ENCODE assay signal across 13 mouse cellular contexts in the genomic region with DNA sequence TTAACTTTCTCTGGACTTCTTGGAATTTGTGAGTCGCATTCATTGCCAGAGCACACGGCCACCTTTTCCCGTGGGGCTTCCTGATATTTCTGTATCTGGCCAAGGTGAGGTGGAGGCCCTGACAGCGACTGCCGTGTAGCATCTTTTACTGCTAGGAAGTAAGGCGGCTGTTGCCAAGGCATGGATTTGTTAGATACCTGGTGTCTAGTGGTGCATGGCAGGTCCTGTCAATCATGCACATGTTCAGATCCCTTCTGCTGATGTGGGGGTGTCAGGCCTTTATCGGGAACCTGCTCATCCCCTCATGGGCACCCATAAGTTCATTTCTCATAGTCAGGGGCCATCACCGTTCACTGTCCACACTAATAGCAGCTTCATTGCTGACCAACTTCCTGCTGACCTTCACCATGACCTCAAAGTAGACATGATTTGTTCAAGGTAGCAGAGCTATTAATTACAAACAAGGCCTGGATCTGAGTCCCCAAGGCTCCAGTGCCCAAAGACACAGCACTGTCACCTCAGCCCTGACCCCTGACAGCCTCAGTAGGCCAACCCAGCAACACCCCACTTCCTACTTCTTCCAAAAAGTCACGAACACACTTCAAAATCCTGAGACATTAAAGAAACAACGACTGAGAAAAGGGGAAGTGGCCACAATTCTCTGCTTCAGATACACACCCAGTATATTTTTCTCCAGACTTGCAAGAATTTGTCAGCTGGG.
A peak's percentile ranks its signal among the peaks of the same experiment; 100 is the strongest.
DNase-seq lines count a peak whose midpoint lies in the region; ATAC-seq and TF ChIP-seq lines count a peak whose summit lies in the region.
"Had no signal": no experiment of that assay in that cellular context is flagged by ENCODE, and none has a peak within 500 bp of the region (broad histone marks: within the 10 kb centered on the region; RNA-seq: fewer than 3 reads in every experiment).

No protein-coding gene starts in this region.

- 91% methylated on average over 10 of the region's 10 CpGs for WGBS in midbrain, embryonic 11.5 days
- WGBS in midbrain, embryonic 10.5 days = 88% methylated on average over 10 of the region's 10 CpGs
- 64% methylated on average over 10 of the region's 10 CpGs for WGBS in bone marrow, adult 2 months
- WGBS in heart, embryonic 10.5 days = 83% methylated on average over 10 of the region's 10 CpGs
- 83% methylated on average over 10 of the region's 10 CpGs for WGBS in heart, embryonic 11.5 days (ENCODE audit: insufficient replicate concordance)

- no peaks in the 10 kb centered on the region for H3K36me3 ChIP-seq in midbrain, embryonic 11.5 days (ENCODE audit: control insufficient read depth, insufficient read depth, low read length)
- no peaks in the 10 kb centered on the region for H3K36me3 ChIP-seq in midbrain, embryonic 10.5 days
- H3K36me3 ChIP-seq in heart, embryonic 10.5 days = no peaks in the 10 kb centered on the region
- no peaks in the 10 kb centered on the region for H3K36me3 ChIP-seq in heart, embryonic 11.5 days (ENCODE audit: control insufficient read depth, insufficient read depth, low read length)
- H3K36me3 ChIP-seq: embryonic facial prominence, embryonic 15.5 days; hindbrain, embryonic 13.5 days had no signal

- TF ChIP-seq POLR2A in bone marrow, adult 2 months (IDR thresholded peaks at IDR 0.05; ENCODE audit: borderline replicate concordance, control insufficient read depth, low read depth, low read length) = no peak

- no peak for ATAC-seq in midbrain, embryonic 11.5 days (ENCODE audit: low FRiP score)
- no peak for ATAC-seq in heart, embryonic 11.5 days (replicated peaks; ENCODE audit: insufficient number of reproducible peaks, low FRiP score, low TSS enrichment)
- ATAC-seq: forebrain, postnatal 0 days had no signal

- no peaks in the 10 kb centered on the region for H3K9me3 ChIP-seq in midbrain, embryonic 11.5 days (ENCODE audit: control insufficient read depth, low read length)
- no peaks in the 10 kb centered on the region for H3K9me3 ChIP-seq in midbrain, embryonic 10.5 days (replicated peaks)
- H3K9me3 ChIP-seq in heart, embryonic 10.5 days = no peaks in the 10 kb centered on the region
- no peaks in the 10 kb centered on the region for H3K9me3 ChIP-seq in heart, embryonic 11.5 days (replicated peaks; ENCODE audit: control insufficient read depth, low read length)
- H3K9me3 ChIP-seq: embryonic facial prominence, embryonic 15.5 days; hindbrain, embryonic 13.5 days had no signal

- H3K4me1 ChIP-seq in midbrain, embryonic 11.5 days (ENCODE audit: control insufficient read depth, insufficient read depth, low read length) = no peaks in the 10 kb centered on the region
- H3K4me1 ChIP-seq in midbrain, embryonic 10.5 days = no peaks in the 10 kb centered on the region; the same call in 1 of the 2 replicates
- H3K4me1 ChIP-seq in bone marrow, adult 2 months (ENCODE audit: control insufficient read depth, insufficient read depth, low read length) = peaks cover 9% of the 10 kb centered on the region
- peaks cover 8% of the 10 kb centered on the region; the same call in 1 of the 2 replicates for H3K4me1 ChIP-seq in heart, embryonic 10.5 days
- H3K4me1 ChIP-seq in heart, embryonic 11.5 days (ENCODE audit: control insufficient read depth, insufficient read depth, low read length) = no peaks in the 10 kb centered on the region

- H3K4me2 ChIP-seq in midbrain, embryonic 11.5 days = no peak overlapping the region
- no peak overlapping the region for H3K4me2 ChIP-seq in heart, embryonic 11.5 days
- H3K4me2 ChIP-seq: embryonic facial prominence, embryonic 15.5 days; hindbrain, embryonic 13.5 days; lung, embryonic 14.5 days had no signal

- H3K9ac ChIP-seq in midbrain, embryonic 11.5 days (ENCODE audit: low read length) = no peak overlapping the region
- H3K9ac ChIP-seq in heart, embryonic 11.5 days (ENCODE audit: low read depth, low read length) = no peak overlapping the region
- H3K9ac ChIP-seq: embryonic facial prominence, embryonic 15.5 days; forebrain, postnatal 0 days; hindbrain, embryonic 13.5 days; lung, embryonic 14.5 days had no signal

- H3K27me3 ChIP-seq in midbrain, embryonic 11.5 days (ENCODE audit: control insufficient read depth, insufficient read depth, low read length) = no peaks in the 10 kb centered on the region
- H3K27me3 ChIP-seq in midbrain, embryonic 10.5 days (ENCODE audit: low read depth, poor library complexity, severe bottlenecking) = no peaks in the 10 kb centered on the region
- no peaks in the 10 kb centered on the region for H3K27me3 ChIP-seq in heart, embryonic 10.5 days (ENCODE audit: insufficient read depth, poor library complexity, severe bottlenecking)
- no peaks in the 10 kb centered on the region for H3K27me3 ChIP-seq in heart, embryonic 11.5 days (ENCODE audit: control insufficient read depth, insufficient read depth, low read length)
- H3K27me3 ChIP-seq: embryonic facial prominence, embryonic 15.5 days; hindbrain, embryonic 13.5 days had no signal

- peak; percentile 59 for DNase-seq in midbrain, embryonic 11.5 days (ENCODE audit: low spot score, missing footprints)
- no peak for DNase-seq in midbrain, embryonic 10.5 days (ENCODE audit: low spot score)
- peak; percentile 34 for DNase-seq in kidney, postnatal 10 days
- DNase-seq in skeletal muscle tissue, adult 2 months (ENCODE audit: low read depth, low spot score) = peak; percentile 28
- DNase-seq in cerebellum, postnatal 14 days = no peak
- DNase-seq in heart, embryonic 10.5 days (ENCODE audit: low spot score) = no peak
- DNase-seq: cerebellum, adult 9-11 months; forebrain, postnatal 0 days; lung, embryonic 14.5 days had no signal

- no peak overlapping the region for H3K4me3 ChIP-seq in midbrain, embryonic 11.5 days (ENCODE audit: low read depth, low read length)
- no peak overlapping the region for H3K4me3 ChIP-seq in midbrain, embryonic 10.5 days
- no peak overlapping the region for H3K4me3 ChIP-seq in bone marrow, adult 2 months (replicated peaks; ENCODE audit: control insufficient read depth, low read depth, low read length)
- H3K4me3 ChIP-seq in heart, embryonic 10.5 days = no peak overlapping the region
- no peak overlapping the region for H3K4me3 ChIP-seq in heart, embryonic 11.5 days (ENCODE audit: low read depth, low read length)
- H3K4me3 ChIP-seq: embryonic facial prominence, embryonic 15.5 days; hindbrain, embryonic 13.5 days had no signal

- TF ChIP-seq CTCF in bone marrow, adult 2 months (IDR thresholded peaks at IDR 0.05; ENCODE audit: control insufficient read depth, insufficient read depth, low read length) = no peak

- no peak overlapping the region for H3K27ac ChIP-seq in midbrain, embryonic 11.5 days (ENCODE audit: low read depth, low read length)
- H3K27ac ChIP-seq in midbrain, embryonic 10.5 days (replicated peaks) = no peak overlapping the region
- H3K27ac ChIP-seq in bone marrow, adult 2 months (ENCODE audit: control insufficient read depth, insufficient read depth, low read depth, low read length, poor library complexity) = peak overlapping the region; percentile 75
- H3K27ac ChIP-seq in heart, embryonic 10.5 days = no peak overlapping the region
- no peak overlapping the region for H3K27ac ChIP-seq in heart, embryonic 11.5 days (ENCODE audit: low read depth, low read length)
- H3K27ac ChIP-seq: embryonic facial prominence, embryonic 15.5 days; hindbrain, embryonic 13.5 days had no signal

Comparison
In these comparisons a context has a peak if more than half of its experiments do, and no peak if none do; other contexts are left out.
1. DNase-seq: peak in midbrain, embryonic 11.5 days (single experiment), kidney, postnatal 10 days (single experiment) and skeletal muscle tissue, adult 2 months (single experiment); none in midbrain, embryonic 10.5 days (single experiment), cerebellum, postnatal 14 days (0 of 2) and heart, embryonic 10.5 days (single experiment).